Mouse (Mus musculus) neural tube, embryonic 11.5 days (tissue): ENCODE data around the gene Rtn1. TPM values are rescaled to one million over a fixed set of nuclear protein-coding genes. Genes with fewer than 3 reads are reported as not detected.
A peak's percentile ranks its signal among the peaks of the same experiment; 100 is the strongest.

Source experiments
- ATAC-seq: fragments of 200-750 bp; cut with Nextera tagmentation; 2 replicates; pipeline ENCODE4 v1.8.0; 2017; ENCODE audit warnings: moderate number of reproducible peaks, mild to moderate bottlenecking, moderate TSS enrichment, moderate library complexity; ENCODE audit not compliant: insufficient read depth, low FRiP score, low TSS enrichment
- DNase-seq: peaks from one replicate; pipeline ENCODE4 v3.0.0-alpha.2; 2015; ENCODE audit warnings: low spot score
- H3K27ac ChIP-seq: fragments of 300-500 bp; sonication (generic); 2 replicates; pipeline ENCODE4 v1.5.1; 2014; ENCODE audit warnings: low read depth, mild to moderate bottlenecking, low read length
- H3K27me3 ChIP-seq: fragments of 300-500 bp; sonication (generic); 2 replicates; pipeline ENCODE4 v1.6.1; 2014; ENCODE audit warnings: mild to moderate bottlenecking, low read length, mixed read lengths; ENCODE audit not compliant: control insufficient read depth, insufficient read depth
- H3K36me3 ChIP-seq: fragments of 300-500 bp; sonication (generic); 2 replicates; pipeline ENCODE4 v1.6.1; 2014; ENCODE audit warnings: mild to moderate bottlenecking, low read length, moderate library complexity, mixed read lengths; ENCODE audit not compliant: control insufficient read depth, insufficient read depth
- H3K4me1 ChIP-seq: fragments of 300-500 bp; sonication (generic); 2 replicates; pipeline ENCODE4 v1.6.1; 2014; ENCODE audit warnings: low read length, mixed read lengths; ENCODE audit not compliant: control insufficient read depth, insufficient read depth
- H3K4me2 ChIP-seq: fragments of 300-500 bp; sonication (generic); 2 replicates; pipeline ENCODE4 v1.6.1; 2014; ENCODE audit warnings: low read depth, mild to moderate bottlenecking, moderate library complexity
- H3K4me3 ChIP-seq: fragments of 300-500 bp; sonication (generic); 2 replicates; pipeline ENCODE4 v1.5.1; 2014; ENCODE audit warnings: low read depth, low read length
- H3K9ac ChIP-seq: fragments of 300-500 bp; sonication (generic); 2 replicates; pipeline ENCODE4 v1.6.1; 2014; ENCODE audit warnings: mild to moderate bottlenecking, low read length
- H3K9me3 ChIP-seq: fragments of 300-500 bp; sonication (generic); 2 replicates; pipeline ENCODE4 v1.6.1; 2016; ENCODE audit warnings: low read length; ENCODE audit not compliant: control insufficient read depth
- WGBS: fragments of 180-500 bp; shearing (Covaris S2); extraction: QIAGEN DNeasy Blood & Tissue Kit; methylation state at CpG from one replicate; pipeline ENCODE4 v1.1.7; 2014; 5-methylcytosine and 5-hydroxymethylcytosine counted together
- polyA plus RNA-seq: library from polyadenylated mRNA; unstranded; fragments of >200 nt; fragmentation: Nextera tagmentation; extraction: Ambion mirVana; gene quantifications from 2 replicates; pipeline ENCODE4 v1.2.1, GENCODE M21; 2014

The Rtn1 gene
- polyA plus RNA-seq: 446 and 504 TPM in 2 replicates

DNA sequence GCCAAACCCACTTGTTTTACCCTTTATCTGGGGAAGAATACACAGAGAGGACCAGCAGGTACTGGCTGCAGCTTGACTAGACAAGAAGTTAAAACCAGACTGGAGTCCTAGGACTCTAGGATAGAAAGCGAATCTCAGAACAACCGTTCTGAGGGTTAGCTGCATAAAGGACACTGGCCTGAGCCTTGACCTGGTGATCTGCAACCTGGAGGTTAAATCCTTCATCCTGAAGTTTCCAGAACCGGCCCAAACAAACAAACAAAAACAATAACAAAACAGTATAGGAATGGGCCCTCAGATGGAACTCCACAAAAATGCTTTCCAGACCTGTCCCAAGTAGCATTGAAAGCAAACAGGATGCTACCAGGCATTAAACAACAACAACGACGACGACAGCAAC lies at the start of gene Rtn1:
TSS of gene Rtn1 (minus strand) at position 101 of the 400 bp plus-strand sequence.
- Histone ChIP-seq H3K4me2 (peak within 1 kb of the TSS; percentile 93), H3K4me3 (peak within 1 kb of the TSS; percentile 79), H3K27me3 (0 out of 2 replicates have a peak, but pooled peaks cover 2% of the 10 kb centered on the region), H3K27ac (0 out of 2 replicates have a peak within 1 kb of the TSS, but pooled peaks have one; percentile 14), H3K36me3 (no peaks in the 10 kb centered on the region), H3K4me1 (peaks cover 8% of the 10 kb centered on the region; the same call in 1 of the 2 replicates), H3K9ac (peak within 1 kb of the TSS; percentile 79), H3K9me3 (no peaks in the 10 kb centered on the region)
- no peak for DNase-seq
- WGBS: 25% methylated on average over 6 of the region's 6 CpGs
- peak; percentile 3; the same call in 1 of the 2 replicates for ATAC-seq

DNA sequence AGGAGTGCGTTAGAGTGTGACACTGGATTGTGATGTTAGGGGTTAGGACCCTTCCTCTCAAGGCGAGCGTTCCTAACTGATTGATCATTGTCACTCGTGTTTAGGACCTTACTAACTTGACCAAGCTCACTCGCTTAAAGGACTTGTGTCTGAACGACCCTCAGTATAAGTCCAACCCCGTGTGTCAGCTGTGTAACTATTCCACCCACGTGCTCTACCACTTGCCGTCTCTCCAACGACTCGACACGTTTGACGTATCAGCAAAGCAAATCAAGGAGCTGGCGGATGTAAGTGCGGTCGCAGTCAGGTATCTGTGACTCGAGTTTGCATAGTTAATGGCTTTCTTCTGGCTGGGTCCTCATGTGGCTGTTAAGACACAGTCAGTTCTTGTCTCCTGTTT lies 45.1 kb upstream of the Rtn1 start:
- 83% methylated on average over 17 of the region's 17 CpGs for WGBS
- ATAC-seq (no peak), DNase-seq (no peak)
- Histone ChIP-seq H3K36me3 (no peaks in the 10 kb centered on the region), H3K4me1 (no peaks in the 10 kb centered on the region), H3K9me3 (no peaks in the 10 kb centered on the region), H3K27ac (no peak overlapping the region), H3K4me2 (no peak overlapping the region), H3K27me3 (no peaks in the 10 kb centered on the region), H3K4me3 (no peak overlapping the region), H3K9ac (no peak overlapping the region)

GRCm38 (mm10) chr12:72441839-72442576 lies 33.2 kb upstream of the Rtn1 start, which contains the start of gene Lrrc9:
TSS of gene Lrrc9 (plus strand) at chr12:72441866.
- H3K27me3 ChIP-seq: no peaks in the 10 kb centered on the region
- H3K9me3 ChIP-seq: no peaks in the 10 kb centered on the region
- peak; percentile 89 for DNase-seq
- H3K9ac ChIP-seq: peak within 1 kb of the TSS; percentile 58
- no peaks in the 10 kb centered on the region for H3K36me3 ChIP-seq
- H3K4me1 ChIP-seq: 0 out of 2 replicates have a peak, but pooled peaks cover 3% of the 10 kb centered on the region
- H3K4me2 ChIP-seq: peak within 1 kb of the TSS; percentile 70
- peak within 1 kb of the TSS; percentile 63 for H3K27ac ChIP-seq
- ATAC-seq: peak; percentile 93
- WGBS: under 1% methylated on average over 31 of the region's 31 CpGs
- peak within 1 kb of the TSS; percentile 36 for H3K4me3 ChIP-seq

GRCm38 (mm10) chr12:72438961-72439480 lies 30.2 kb upstream of the Rtn1 start:
- Histone ChIP-seq H3K27ac (no peak overlapping the region), H3K27me3 (no peaks in the 10 kb centered on the region), H3K4me1 (0 out of 2 replicates have a peak, but pooled peaks cover 3% of the 10 kb centered on the region), H3K4me2 (no peak overlapping the region), H3K9me3 (no peaks in the 10 kb centered on the region), H3K36me3 (no peaks in the 10 kb centered on the region), H3K4me3 (no peak overlapping the region), H3K9ac (no peak overlapping the region)
- DNase-seq (no peak), ATAC-seq (no peak)
- WGBS: 79% methylated on average over 6 of the region's 6 CpGs

DNA sequence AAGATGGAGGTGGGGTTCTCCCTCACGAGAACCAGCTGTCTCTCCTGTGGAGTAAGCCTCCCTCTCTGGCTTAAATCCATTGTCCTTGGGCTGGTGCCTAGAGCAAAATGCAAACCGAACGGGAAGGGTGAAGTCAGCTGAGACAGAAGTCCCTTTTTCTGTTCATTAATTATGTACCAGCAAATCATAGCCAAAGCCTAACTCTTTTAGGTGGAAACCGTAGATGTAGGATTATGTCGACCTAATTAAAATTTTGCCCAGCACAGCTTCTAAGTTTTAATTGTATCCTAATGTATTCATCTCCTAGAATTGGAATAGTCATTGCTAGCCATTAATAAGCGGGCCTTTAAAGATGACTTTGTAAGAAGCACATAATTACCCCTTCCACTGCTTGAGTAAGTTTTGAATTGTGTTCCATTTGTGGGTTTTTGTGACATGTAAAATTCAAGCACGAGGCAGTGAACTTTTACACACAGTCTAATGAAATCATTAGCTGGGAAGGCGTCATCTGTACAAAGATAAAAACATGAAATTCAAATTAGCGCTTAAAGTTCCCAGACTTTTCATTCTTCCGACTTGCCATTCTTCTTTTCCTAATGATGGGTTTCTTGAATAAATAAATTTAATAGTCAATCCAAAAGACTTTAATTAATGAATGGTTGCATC lies 29.0 kb upstream of the Rtn1 start:
- no peaks in the 10 kb centered on the region for H3K27me3 ChIP-seq
- H3K9ac ChIP-seq: no peak overlapping the region
- no peak for DNase-seq
- no peak overlapping the region for H3K27ac ChIP-seq
- no peak overlapping the region for H3K4me2 ChIP-seq
- no peak overlapping the region for H3K4me3 ChIP-seq
- ATAC-seq: no peak
- no peaks in the 10 kb centered on the region for H3K9me3 ChIP-seq
- no peaks in the 10 kb centered on the region for H3K36me3 ChIP-seq
- 76% methylated on average over 10 of the region's 10 CpGs for WGBS
- 0 out of 2 replicates have a peak, but pooled peaks cover 3% of the 10 kb centered on the region for H3K4me1 ChIP-seq

- Histone ChIP-seq H3K4me1 (no peaks in the 10 kb centered on the region), H3K9ac (no peak overlapping the region), H3K27me3 (no peaks in the 10 kb centered on the region), H3K4me2 (no peak overlapping the region), H3K9me3 (no peaks in the 10 kb centered on the region), H3K27ac (no peak overlapping the region), H3K36me3 (no peaks in the 10 kb centered on the region), H3K4me3 (no peak overlapping the region)
- DNase-seq (no peak), ATAC-seq (no peak)
- 74% methylated on average over 9 of the region's 9 CpGs for WGBS
Measured at GRCm38 (mm10) chr12:72433241-72433865, 24.5 kb upstream of the Rtn1 start.

DNA sequence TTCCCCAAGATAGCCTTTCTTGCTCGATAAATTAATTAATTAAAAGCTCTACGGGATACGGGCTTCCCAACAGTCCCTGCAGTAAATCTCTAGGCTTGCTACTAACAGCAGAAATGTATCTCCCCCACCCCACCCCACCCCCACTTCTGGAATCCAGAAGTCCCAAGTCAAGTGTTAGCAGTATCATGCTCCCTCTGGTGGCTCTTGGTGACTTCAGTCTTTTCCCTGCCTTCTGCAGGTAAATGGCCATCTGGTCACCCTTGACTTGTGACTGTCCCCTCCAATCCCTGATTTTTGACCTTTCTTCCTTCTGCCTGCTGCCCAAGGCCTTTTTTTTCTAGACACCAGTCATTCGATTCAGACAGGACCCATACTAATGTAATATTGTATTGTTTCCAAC lies 23.4 kb upstream of the Rtn1 start:
- DNase-seq (no peak), ATAC-seq (no peak)
- H3K36me3 ChIP-seq: no peaks in the 10 kb centered on the region
- no peak overlapping the region for H3K9ac ChIP-seq
- H3K27ac ChIP-seq: no peak overlapping the region
- H3K27me3 ChIP-seq: no peaks in the 10 kb centered on the region
- WGBS: 82% methylated on average over 4 of the region's 4 CpGs
- no peaks in the 10 kb centered on the region for H3K4me1 ChIP-seq
- no peak overlapping the region for H3K4me2 ChIP-seq
- H3K4me3 ChIP-seq: no peak overlapping the region
- no peaks in the 10 kb centered on the region for H3K9me3 ChIP-seq

GRCm38 (mm10) chr12:72427722-72428126 lies 18.9 kb upstream of the Rtn1 start:
- ATAC-seq (0 out of 2 replicates have a peak, but pooled peaks have one; percentile 38), DNase-seq (peak; percentile 80)
- no peaks in the 10 kb centered on the region for H3K9me3 ChIP-seq
- H3K4me3 ChIP-seq: no peak overlapping the region
- WGBS: 35% methylated on average over 11 of the region's 11 CpGs
- no peaks in the 10 kb centered on the region for H3K27me3 ChIP-seq
- H3K27ac ChIP-seq: no peak overlapping the region
- H3K36me3 ChIP-seq: no peaks in the 10 kb centered on the region
- H3K4me1 ChIP-seq: no peaks in the 10 kb centered on the region
- H3K9ac ChIP-seq: no peak overlapping the region
- H3K4me2 ChIP-seq: no peak overlapping the region
